Mouse (Mus musculus): Measurements from ENCODE around the gene Fuca1. TPM values are rescaled to one million over a fixed set of nuclear protein-coding genes. Genes with fewer than 3 reads are reported as not detected.

The Fuca1 gene
- polyA plus RNA-seq, 1 experiment from 2014 or later = 63.6 TPM

- H3K27ac ChIP-seq (replicated peaks) = peak within 1 kb of the TSS; percentile 92
- peak within 1 kb of the TSS; percentile 65 for H3K4me3 ChIP-seq
- no peaks in the 10 kb centered on the region for H3K9me3 ChIP-seq
- peak; percentile 93 for ATAC-seq (ENCODE audit: low read depth)
- H3K4me2 ChIP-seq = peak within 1 kb of the TSS; percentile 91
- under 1% methylated on average over 56 of the region's 56 CpGs for WGBS
- H3K9ac ChIP-seq = peak within 1 kb of the TSS; percentile 83
- H3K36me3 ChIP-seq = peaks cover 70% of the 10 kb centered on the region
- peaks cover 22% of the 10 kb centered on the region for H3K4me1 ChIP-seq (replicated peaks)
- no peaks in the 10 kb centered on the region for H3K27me3 ChIP-seq
Observed at GRCm38 (mm10) chr4:135963457-135964193, 43.1 kb downstream of the Fuca1 start, which contains the start of gene Gale. Gene Gale, plus strand, starts transcription at chr4:135963727.

- H3K27ac ChIP-seq (replicated peaks) = no peak overlapping the region; the same call in 1 of the 2 replicates
- no peaks in the 10 kb centered on the region for H3K9me3 ChIP-seq
- 7% methylated on average over 12 of the region's 12 CpGs for WGBS
- peak overlapping the region; percentile 83 for H3K9ac ChIP-seq
- ATAC-seq (ENCODE audit: low read depth) = no peak
- H3K4me2 ChIP-seq = peak overlapping the region; percentile 91
- H3K4me3 ChIP-seq = peak overlapping the region; percentile 65
- no peaks in the 10 kb centered on the region for H3K27me3 ChIP-seq
- peaks cover 22% of the 10 kb centered on the region for H3K4me1 ChIP-seq (replicated peaks)
- peaks cover 71% of the 10 kb centered on the region for H3K36me3 ChIP-seq
Observed at GRCm38 (mm10) chr4:135964426-135964825, 43.9 kb downstream of the Fuca1 start.

- no peak for ATAC-seq (ENCODE audit: low read depth)
- no peaks in the 10 kb centered on the region for H3K9me3 ChIP-seq
- H3K27me3 ChIP-seq = no peaks in the 10 kb centered on the region
- peak overlapping the region; percentile 91; the same call in 1 of the 2 replicates for H3K4me2 ChIP-seq
- no peak overlapping the region for H3K27ac ChIP-seq (replicated peaks)
- peaks cover 71% of the 10 kb centered on the region for H3K36me3 ChIP-seq
- H3K4me3 ChIP-seq = no peak overlapping the region
- no peak overlapping the region for H3K9ac ChIP-seq
- H3K4me1 ChIP-seq (replicated peaks) = peaks cover 28% of the 10 kb centered on the region
- WGBS = 84% methylated on average over 9 of the region's 9 CpGs
Observed at GRCm38 (mm10) chr4:135965113-135965512, 44.6 kb downstream of the Fuca1 start.

- H3K9ac ChIP-seq = no peak overlapping the region
- no peak overlapping the region for H3K4me3 ChIP-seq
- H3K36me3 ChIP-seq = peaks cover 66% of the 10 kb centered on the region
Observed at GRCm38 (mm10) chr4:135966283-135966682, 45.7 kb downstream of the Fuca1 start.

GRCm38 (mm10) chr4:135967086-135967760 lies 46.7 kb downstream of the Fuca1 start:
- no peak overlapping the region for H3K9ac ChIP-seq
- H3K36me3 ChIP-seq = peaks cover 57% of the 10 kb centered on the region
- H3K4me2 ChIP-seq = no peak overlapping the region
- H3K9me3 ChIP-seq = no peaks in the 10 kb centered on the region
- 91% methylated on average over 18 of the region's 18 CpGs for WGBS
- no peak for ATAC-seq (ENCODE audit: low read depth)
- no peak overlapping the region for H3K27ac ChIP-seq (replicated peaks)
- no peak overlapping the region for H3K4me3 ChIP-seq
- peaks cover 46% of the 10 kb centered on the region for H3K4me1 ChIP-seq (replicated peaks)
- no peaks in the 10 kb centered on the region for H3K27me3 ChIP-seq

More at GRCm38 (mm10) chr4:135966283-135966682, 45.7 kb downstream of the Fuca1 start:
- Histone ChIP-seq H3K27me3 (no peaks in the 10 kb centered on the region), H3K4me2 (no peak overlapping the region), H3K9me3 (no peaks in the 10 kb centered on the region), H3K4me1 (replicated peaks) (peaks cover 39% of the 10 kb centered on the region), H3K27ac (replicated peaks) (no peak overlapping the region)
- WGBS = 91% methylated on average over 16 of the region's 16 CpGs
- no peak for ATAC-seq (ENCODE audit: low read depth)

GRCm38 (mm10) chr4:135968271-135968869 lies 47.8 kb downstream of the Fuca1 start:
- H3K27ac ChIP-seq (replicated peaks) = no peak overlapping the region
- peaks cover 57% of the 10 kb centered on the region for H3K36me3 ChIP-seq

GRCm38 (mm10) chr4:135969070-135969750 lies 48.7 kb downstream of the Fuca1 start:
- no peak overlapping the region for H3K4me2 ChIP-seq
- no peak for ATAC-seq (ENCODE audit: low read depth)
- no peak overlapping the region for H3K27ac ChIP-seq (replicated peaks)
- 90% methylated on average over 13 of the region's 13 CpGs for WGBS
- no peak overlapping the region for H3K9ac ChIP-seq
- H3K36me3 ChIP-seq = peaks cover 59% of the 10 kb centered on the region
- peaks cover 43% of the 10 kb centered on the region for H3K4me1 ChIP-seq (replicated peaks)
- H3K27me3 ChIP-seq = no peaks in the 10 kb centered on the region
- no peak overlapping the region for H3K4me3 ChIP-seq
- no peaks in the 10 kb centered on the region for H3K9me3 ChIP-seq

More at GRCm38 (mm10) chr4:135968271-135968869, 47.8 kb downstream of the Fuca1 start:
- Histone ChIP-seq H3K4me1 (replicated peaks) (peaks cover 46% of the 10 kb centered on the region), H3K9ac (no peak overlapping the region), H3K9me3 (no peaks in the 10 kb centered on the region), H3K4me2 (no peak overlapping the region), H3K4me3 (no peak overlapping the region), H3K27me3 (no peaks in the 10 kb centered on the region)
- no peak for ATAC-seq (ENCODE audit: low read depth)
- WGBS = 77% methylated on average over 19 of the region's 19 CpGs

GRCm38 (mm10) chr4:135970585-135970984 lies 50.0 kb downstream of the Fuca1 start:
- Histone ChIP-seq H3K9ac (no peak overlapping the region), H3K4me2 (peak overlapping the region; percentile 99), H3K4me1 (replicated peaks) (peaks cover 32% of the 10 kb centered on the region), H3K36me3 (peaks cover 68% of the 10 kb centered on the region), H3K4me3 (peak overlapping the region; percentile 100; the same call in 1 of the 2 replicates), H3K27me3 (no peaks in the 10 kb centered on the region), H3K9me3 (no peaks in the 10 kb centered on the region), H3K27ac (replicated peaks) (no peak overlapping the region)
- 91% methylated on average over 11 of the region's 11 CpGs for WGBS
- no peak for ATAC-seq (ENCODE audit: low read depth)

GRCm38 (mm10) chr4:135971805-135972555 lies 51.4 kb downstream of the Fuca1 start:
- no peaks in the 10 kb centered on the region for H3K9me3 ChIP-seq
- peak overlapping the region; percentile 93 for H3K9ac ChIP-seq
- WGBS = under 1% methylated on average over 35 of the region's 35 CpGs
- peaks cover 32% of the 10 kb centered on the region for H3K4me1 ChIP-seq (replicated peaks)
- peaks cover 68% of the 10 kb centered on the region for H3K36me3 ChIP-seq
- no peaks in the 10 kb centered on the region for H3K27me3 ChIP-seq
- peak overlapping the region; percentile 100 for H3K4me3 ChIP-seq
- peak; percentile 73 for ATAC-seq (ENCODE audit: low read depth)
- H3K4me2 ChIP-seq = peak overlapping the region; percentile 99
- H3K27ac ChIP-seq (replicated peaks) = peak overlapping the region; percentile 76

- peaks cover 66% of the 10 kb centered on the region for H3K36me3 ChIP-seq
- peak; percentile 86 for ATAC-seq (ENCODE audit: low read depth)
- 1% methylated on average over 19 of the region's 19 CpGs for WGBS
Observed at GRCm38 (mm10) chr4:135972556-135972906, 52.0 kb downstream of the Fuca1 start, which contains the start of gene Lypla2. Gene Lypla2, minus strand, starts transcription at chr4:135972626.

More at GRCm38 (mm10) chr4:135972556-135972906, 52.0 kb downstream of the Fuca1 start, which contains the start of gene Lypla2:
- peak within 1 kb of the TSS; percentile 93 for H3K9ac ChIP-seq
- H3K4me2 ChIP-seq = peak within 1 kb of the TSS; percentile 99
- H3K9me3 ChIP-seq = no peaks in the 10 kb centered on the region
- peak within 1 kb of the TSS; percentile 100 for H3K4me3 ChIP-seq
- peaks cover 32% of the 10 kb centered on the region for H3K4me1 ChIP-seq (replicated peaks)
- no peaks in the 10 kb centered on the region for H3K27me3 ChIP-seq
- peak within 1 kb of the TSS; percentile 76 for H3K27ac ChIP-seq (replicated peaks)

Data from neural tube, embryonic 13.5 days (tissue).